Comparison of ENCODE assay signal across 7 mouse cellular contexts in genomic region chr3:89330948-89331347, GRCm38 (mm10). TPM values are rescaled to one million over a fixed set of nuclear protein-coding genes. Genes with fewer than 3 reads are reported as not detected.
DNase-seq lines count a peak whose midpoint lies in the region; ATAC-seq lines count a peak whose summit lies in the region.

No protein-coding gene starts in this region.

- peak; percentile 45; the same call in 1 of the 2 replicates for ATAC-seq in monocyte, adult 5-6 weeks (replicated peaks; ENCODE audit: insufficient number of reproducible peaks, low FRiP score, low TSS enrichment, poor library complexity, severe bottlenecking)

- intact Hi-C loops in heart, postnatal 36 days (cut with DNase I): no loop called here

- DNase-seq in kidney, postnatal 4 days: peak; percentile 57 to 73
- no peak for DNase-seq in kidney, postnatal 14 days
- peak; percentile 59 for DNase-seq in adrenal gland, postnatal 25 days
- DNase-seq in forelimb bud, embryonic 11.5 days (ENCODE audit: low read depth, low spot score): peak; percentile 67
- DNase-seq in spleen, postnatal 4 days (ENCODE audit: low spot score in 2 of 2): no peak
- DNase-seq in heart, postnatal 36 days: no peak

RNA-seq across cellular contexts. Expression of gene Efna4, which starts 6.9 kb away (rescaled TPM):
- 1.7 TPM in 1 of 2 replicates, not detected in the other for total RNA-seq in adrenal gland, postnatal 25 days (2021)
- not detected in 3 replicates for total RNA-seq in monocyte, adult 5-6 weeks (2017)
- under 1 TPM; 0.19 to 0.22 TPM for total RNA-seq in heart, postnatal 36 days (2021)

RNA-seq across cellular contexts. Expression of gene Efna3, which starts 8.2 kb away (rescaled TPM):
- 0.27 TPM in 1 of 2 replicates, not detected in the other for total RNA-seq in adrenal gland, postnatal 25 days (2021)
- not detected in 3 replicates for total RNA-seq in monocyte, adult 5-6 weeks (2017)
- total RNA-seq in heart, postnatal 36 days (2021): not detected

RNA-seq across cellular contexts. Expression of gene Adam15, which starts 18.8 kb away (rescaled TPM):
- total RNA-seq in adrenal gland, postnatal 25 days (2021): 50.4 and 65.1 TPM in 2 replicates
- 23.1 to 49.7 TPM (median 33.0 TPM) in 3 replicates for total RNA-seq in monocyte, adult 5-6 weeks (2017)
- total RNA-seq in heart, postnatal 36 days (2021): 10 to 100 TPM; 56.5 to 62.6 TPM

RNA-seq across cellular contexts. Expression of gene Dcst2, which starts 30.8 kb away (rescaled TPM):
- total RNA-seq in adrenal gland, postnatal 25 days (2021): 0.38 and 0.76 TPM in 2 replicates
- not detected in 3 replicates for total RNA-seq in monocyte, adult 5-6 weeks (2017)
- total RNA-seq in heart, postnatal 36 days (2021): not detected

RNA-seq across cellular contexts. Expression of gene Dcst1, which starts 34.1 kb away (rescaled TPM):
- total RNA-seq in adrenal gland, postnatal 25 days (2021): 0.55 TPM in 1 of 2 replicates, not detected in the other
- not detected in 3 replicates for total RNA-seq in monocyte, adult 5-6 weeks (2017)
- total RNA-seq in heart, postnatal 36 days (2021): not detected

Comparison
In these comparisons a context has a peak if more than half of its experiments do, and no peak if none do; other contexts are left out.
1. DNase-seq: peak in kidney, postnatal 4 days (2 of 2), adrenal gland, postnatal 25 days (single experiment) and forelimb bud, embryonic 11.5 days (single experiment); none in kidney, postnatal 14 days (single experiment), spleen, postnatal 4 days (0 of 2) and heart, postnatal 36 days (0 of 2).